Mouse (Mus musculus): ENCODE measurements at regions not wholly inside any gene's neighbourhood (a gene's known extent, or its start where the extent isn't known, plus 50 kb on each side); places are given as distances from the start of the nearest gene placed in this dataset.

GRCm38 (mm10) chr12:46138646-46139045 lies 680.1 kb downstream of the Nova1 start:
- DNase-seq (ENCODE audit: low read depth, low spot score): no peak

- DNase-seq (ENCODE audit: low read depth, low spot score): no peak
These were observed 692.9 kb downstream of the Nova1 start for GRCm38 (mm10) chr12:46125867-46126266.

- DNase-seq (ENCODE audit: low read depth, low spot score): no peak
These were observed 707.4 kb downstream of the Nova1 start for GRCm38 (mm10) chr12:46111352-46111751.

- DNase-seq (ENCODE audit: low read depth, low spot score): no peak
These were observed 735.4 kb downstream of the Nova1 start for GRCm38 (mm10) chr12:46083356-46083755.

GRCm38 (mm10) chr12:46075789-46076217 lies 742.9 kb downstream of the Nova1 start:
- no peak for DNase-seq (ENCODE audit: low read depth, low spot score)

- no peak for DNase-seq (ENCODE audit: low read depth, low spot score)
These were observed 743.4 kb downstream of the Nova1 start for GRCm38 (mm10) chr12:46075355-46075754.

GRCm38 (mm10) chr12:46066896-46067295 lies 751.8 kb downstream of the Nova1 start:
- DNase-seq (ENCODE audit: low read depth, low spot score): no peak

GRCm38 (mm10) chr12:46040626-46041025 lies 778.1 kb downstream of the Nova1 start:
- no peak for DNase-seq (ENCODE audit: low read depth, low spot score)

GRCm38 (mm10) chr12:46040216-46040615 lies 778.5 kb downstream of the Nova1 start:
- no peak for DNase-seq (ENCODE audit: low read depth, low spot score)

GRCm38 (mm10) chr12:46036540-46037094 lies 782.1 kb downstream of the Nova1 start:
- DNase-seq (ENCODE audit: low read depth, low spot score): no peak

- no peak for DNase-seq (ENCODE audit: low read depth, low spot score)
These were observed 793.5 kb downstream of the Nova1 start for GRCm38 (mm10) chr12:46025266-46025665.

- no peak for DNase-seq (ENCODE audit: low read depth, low spot score)
These were observed 797.2 kb downstream of the Nova1 start for GRCm38 (mm10) chr12:46021546-46021910.

- no peak for DNase-seq (ENCODE audit: low read depth, low spot score)
These were observed 797.7 kb downstream of the Nova1 start for GRCm38 (mm10) chr12:46020835-46021545.

GRCm38 (mm10) chr12:45977691-45978414 lies 840.9 kb downstream of the Nova1 start:
- DNase-seq (ENCODE audit: low read depth, low spot score): no peak

GRCm38 (mm10) chr12:45975780-45976179 lies 842.9 kb downstream of the Nova1 start:
- no peak for DNase-seq (ENCODE audit: low read depth, low spot score)

GRCm38 (mm10) chr12:45970472-45970871 lies 848.3 kb downstream of the Nova1 start:
- DNase-seq (ENCODE audit: low read depth, low spot score): no peak

- DNase-seq (ENCODE audit: low read depth, low spot score): no peak
These were observed 848.8 kb downstream of the Nova1 start for GRCm38 (mm10) chr12:45969881-45970280.

- no peak for DNase-seq (ENCODE audit: low read depth, low spot score)
These were observed 871.8 kb downstream of the Nova1 start for GRCm38 (mm10) chr12:45946918-45947317.

- no peak for DNase-seq (ENCODE audit: low read depth, low spot score)
These were observed 870.0 kb upstream of the Stxbp6 start for GRCm38 (mm10) chr12:45944464-45944863.

- DNase-seq (ENCODE audit: low read depth, low spot score): no peak
These were observed 867.9 kb upstream of the Stxbp6 start for GRCm38 (mm10) chr12:45942402-45942801.

- no peak for DNase-seq (ENCODE audit: low read depth, low spot score)
These were observed 858.9 kb upstream of the Stxbp6 start for GRCm38 (mm10) chr12:45933388-45933787.

- DNase-seq (ENCODE audit: low read depth, low spot score): no peak
These were observed 857.7 kb upstream of the Stxbp6 start for GRCm38 (mm10) chr12:45932251-45932650.

GRCm38 (mm10) chr12:45929760-45930150 lies 855.2 kb upstream of the Stxbp6 start:
- peak; percentile 30 for DNase-seq (ENCODE audit: low read depth, low spot score)

Measured in 3T3-L1 (cell line).